Mouse (Mus musculus) CD8-positive naive resting alpha-beta T cell, adult 2 months (primary cell): Measurements from ENCODE around the gene Lamc3.

ENCODE experiments used
- DNase-seq, 2 experiments: peaks; one replicate each; pipeline ENCODE4 v3.0.0; 2022; ENCODE audit warnings: low read depth in 2 of 2, low spot score in 2 of 2

Gene Lamc3

DNA sequence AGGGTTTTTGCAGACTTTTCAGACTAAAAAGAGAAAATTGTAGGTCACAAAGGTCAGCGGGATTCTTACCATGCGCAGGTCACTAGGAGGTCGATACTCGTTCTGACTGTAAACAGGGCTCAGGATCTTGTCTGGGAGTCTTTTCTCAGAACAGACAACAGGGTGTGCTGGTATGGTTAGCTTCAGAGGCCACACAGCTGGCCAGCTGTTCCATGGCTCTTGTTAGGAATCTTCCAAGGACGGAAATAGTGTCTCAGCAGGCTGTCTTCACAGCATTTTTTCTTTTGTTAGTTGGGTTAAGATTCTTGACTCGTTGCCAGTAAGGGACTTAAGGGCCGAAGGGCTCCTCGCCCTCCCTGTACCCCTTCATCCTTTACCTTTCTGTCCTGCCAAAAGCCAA lies 79.7 kb downstream of the Lamc3 start:
- no peak for DNase-seq

DNA sequence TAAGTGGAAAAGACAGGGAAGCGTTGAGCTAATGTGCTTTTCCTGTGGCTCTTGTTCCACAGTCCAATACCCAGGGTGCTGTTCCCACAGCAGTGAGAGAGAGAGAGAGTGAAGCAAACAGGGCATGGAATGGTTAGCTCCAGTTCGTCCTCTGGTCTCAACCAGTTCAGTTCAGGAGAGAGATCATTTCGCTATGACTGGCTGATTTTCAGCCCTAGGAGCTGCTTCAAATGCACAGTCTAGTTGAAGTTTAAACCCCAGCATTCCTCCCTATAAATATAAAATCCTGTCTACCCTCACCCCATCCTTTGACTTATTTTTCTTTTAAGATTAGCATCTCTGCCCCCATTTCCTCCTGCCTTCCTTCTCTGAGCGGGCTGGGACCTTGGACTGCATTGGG lies 85.5 kb downstream of the Lamc3 start:
- no peak for DNase-seq

GRCm38 (mm10) chr2:31974141-31974808 lies 87.2 kb downstream of the Lamc3 start, which contains the start of gene Nup214:
Gene Nup214 (plus strand): TSS chr2:31974436.
- DNase-seq: peak; percentile 99 to 100

DNA sequence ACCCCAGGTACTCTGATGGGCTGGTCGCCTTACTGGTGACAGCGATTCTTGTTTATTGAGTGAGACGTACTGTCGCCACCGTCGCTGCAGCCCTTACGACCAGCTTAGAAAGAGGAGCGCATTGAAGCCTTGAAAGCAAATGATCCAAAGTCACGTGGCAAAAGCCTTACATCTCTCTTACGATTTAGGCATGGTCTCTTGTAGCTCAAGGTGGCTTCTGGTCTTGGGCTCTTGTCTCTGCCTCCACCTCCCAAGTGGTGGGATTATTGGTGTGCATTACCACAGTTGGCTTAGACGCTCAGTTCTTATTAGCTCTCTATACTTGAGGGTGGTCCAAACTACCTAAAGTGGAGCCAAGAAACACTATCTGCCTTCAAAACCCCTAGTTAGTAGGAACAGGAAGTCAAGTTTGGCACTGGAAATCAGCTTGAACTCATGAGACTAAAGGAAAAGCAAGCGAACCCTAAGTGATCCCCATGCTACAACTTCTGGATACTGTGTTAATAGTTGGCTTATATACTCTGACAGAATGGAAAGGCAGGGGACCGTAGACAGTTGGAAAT lies 87.8 kb downstream of the Lamc3 start:
- no peak for DNase-seq

DNA sequence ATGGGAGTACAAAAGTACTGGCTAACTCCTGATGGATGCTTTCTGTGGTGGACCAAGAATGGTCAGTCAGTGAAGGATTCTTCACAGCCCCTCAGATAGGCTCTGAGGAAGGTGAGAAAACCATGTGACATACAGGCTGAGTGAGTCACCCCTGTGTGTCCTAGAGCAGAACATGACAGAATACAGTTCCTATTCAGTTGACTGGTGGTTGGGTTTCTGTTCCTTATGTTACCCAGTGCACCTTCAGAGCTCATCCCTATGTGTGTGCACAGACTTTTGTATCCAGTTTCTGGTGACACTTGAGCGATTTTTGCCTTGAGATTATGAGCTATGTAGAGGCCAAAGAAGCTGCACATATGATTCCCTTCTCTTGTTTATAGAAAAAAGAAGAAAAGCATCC lies 100.7 kb downstream of the Lamc3 start:
- DNase-seq: no peak

DNA sequence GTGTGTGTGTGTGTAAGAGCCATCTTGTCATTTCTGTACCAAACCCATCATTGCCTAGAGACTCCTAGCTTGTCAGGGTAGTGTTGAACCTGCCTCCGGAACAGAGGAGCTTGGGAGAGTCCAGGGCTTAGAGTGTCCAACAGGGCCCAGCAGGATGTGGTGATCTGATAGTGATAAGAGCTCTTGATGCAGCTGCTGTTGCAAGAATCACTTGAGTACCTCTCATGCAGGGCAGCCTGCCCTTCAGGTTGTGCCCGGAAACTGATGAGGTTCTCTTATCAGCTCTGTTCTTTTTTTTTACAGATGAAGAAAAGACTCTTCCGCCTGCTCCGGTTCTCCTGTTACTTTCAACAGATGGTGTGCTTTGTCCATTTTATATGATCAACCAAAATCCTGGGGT lies 103.9 kb downstream of the Lamc3 start:
- DNase-seq: no peak

GRCm38 (mm10) chr2:31994896-31995295 lies 107.8 kb downstream of the Lamc3 start:
- DNase-seq: no peak

GRCm38 (mm10) chr2:31996060-31996459 lies 109.0 kb downstream of the Lamc3 start:
- DNase-seq: no peak
